Mouse (Mus musculus): ENCODE results near the gene Usp19. TPM values are rescaled to one million over a fixed set of nuclear protein-coding genes. Genes with fewer than 3 reads are reported as not detected.

Usp19 gene
- polyA plus RNA-seq, 1 experiment from 2014 or later: 77.2 TPM

- Histone ChIP-seq H3K9ac (0 out of 2 replicates have a peak overlapping the region, but pooled peaks have one; percentile 2), H3K4me1 (peaks cover 17% of the 10 kb centered on the region), H3K27ac (no peak overlapping the region; the same call in 1 of the 2 replicates), H3K36me3 (peaks cover 83% of the 10 kb centered on the region), H3K27me3 (no peaks in the 10 kb centered on the region), H3K4me2 (no peak overlapping the region), H3K4me3 (no peak overlapping the region), H3K9me3 (no peaks in the 10 kb centered on the region)
- no peak for ATAC-seq (ENCODE audit: insufficient number of reproducible peaks, insufficient read depth, low FRiP score, low TSS enrichment, low read depth)
- WGBS: 93% methylated on average over 8 of the region's 8 CpGs
These were observed 3.4 kb upstream of the Usp19 start for GRCm38 (mm10) chr9:108486973-108487530.

- H3K4me3 ChIP-seq: no peak overlapping the region
- H3K27ac ChIP-seq: no peak overlapping the region
- H3K27me3 ChIP-seq: no peaks in the 10 kb centered on the region
- ATAC-seq (ENCODE audit: insufficient number of reproducible peaks, insufficient read depth, low FRiP score, low TSS enrichment, low read depth): no peak
- H3K36me3 ChIP-seq: peaks cover 83% of the 10 kb centered on the region
- H3K4me2 ChIP-seq: no peak overlapping the region
- 95% methylated on average over 17 of the region's 17 CpGs for WGBS
- H3K9ac ChIP-seq: no peak overlapping the region
- peaks cover 23% of the 10 kb centered on the region for H3K4me1 ChIP-seq
- no peaks in the 10 kb centered on the region for H3K9me3 ChIP-seq
These were observed 2.0 kb upstream of the Usp19 start for GRCm38 (mm10) chr9:108488403-108488802.

- peaks cover 83% of the 10 kb centered on the region for H3K36me3 ChIP-seq
- H3K4me3 ChIP-seq: no peak overlapping the region
- WGBS: 95% methylated on average over 20 of the region's 20 CpGs
These were observed 1.2 kb upstream of the Usp19 start for GRCm38 (mm10) chr9:108489215-108489614.

GRCm38 (mm10) chr9:108489702-108490558 lies 472 bp upstream of the Usp19 start:
- Histone ChIP-seq H3K4me3 (peak overlapping the region; percentile 97), H3K36me3 (peaks cover 85% of the 10 kb centered on the region), H3K27me3 (no peaks in the 10 kb centered on the region), H3K4me1 (peaks cover 23% of the 10 kb centered on the region), H3K27ac (peak overlapping the region; percentile 97), H3K4me2 (peak overlapping the region; percentile 89), H3K9ac (peak overlapping the region; percentile 99), H3K9me3 (no peaks in the 10 kb centered on the region)
- WGBS: 65% methylated on average over 26 of the region's 26 CpGs
- ATAC-seq (ENCODE audit: insufficient number of reproducible peaks, insufficient read depth, low FRiP score, low TSS enrichment, low read depth): no peak

More at GRCm38 (mm10) chr9:108489215-108489614, 1.2 kb upstream of the Usp19 start:
- ATAC-seq (ENCODE audit: insufficient number of reproducible peaks, insufficient read depth, low FRiP score, low TSS enrichment, low read depth): no peak
- H3K9me3 ChIP-seq: no peaks in the 10 kb centered on the region
- no peak overlapping the region for H3K4me2 ChIP-seq
- peaks cover 23% of the 10 kb centered on the region for H3K4me1 ChIP-seq
- no peaks in the 10 kb centered on the region for H3K27me3 ChIP-seq
- peak overlapping the region; percentile 11; the same call in 1 of the 2 replicates for H3K27ac ChIP-seq
- H3K9ac ChIP-seq: 0 out of 2 replicates have a peak overlapping the region, but pooled peaks have one; percentile 99

- ATAC-seq (ENCODE audit: insufficient number of reproducible peaks, insufficient read depth, low FRiP score, low TSS enrichment, low read depth): no peak
- Histone ChIP-seq H3K9ac (peak overlapping the region; percentile 99), H3K27ac (peak overlapping the region; percentile 97), H3K4me1 (peaks cover 23% of the 10 kb centered on the region), H3K27me3 (no peaks in the 10 kb centered on the region), H3K4me2 (peak overlapping the region; percentile 89), H3K36me3 (peaks cover 85% of the 10 kb centered on the region), H3K4me3 (peak overlapping the region; percentile 97), H3K9me3 (no peaks in the 10 kb centered on the region)
- WGBS: 9% methylated on average over 12 of the region's 12 CpGs
These were observed 831 bp downstream of the Usp19 start for GRCm38 (mm10) chr9:108491286-108491580.

GRCm38 (mm10) chr9:108492043-108492750 lies 1.8 kb downstream of the Usp19 start:
- 84% methylated on average over 16 of the region's 16 CpGs for WGBS
- Histone ChIP-seq H3K4me3 (peak overlapping the region; percentile 97), H3K27me3 (no peaks in the 10 kb centered on the region), H3K9me3 (no peaks in the 10 kb centered on the region), H3K27ac (no peak overlapping the region), H3K36me3 (peaks cover 85% of the 10 kb centered on the region), H3K9ac (peak overlapping the region; percentile 99), H3K4me2 (peak overlapping the region; percentile 89), H3K4me1 (peaks cover 23% of the 10 kb centered on the region)
- ATAC-seq (ENCODE audit: insufficient number of reproducible peaks, insufficient read depth, low FRiP score, low TSS enrichment, low read depth): no peak

GRCm38 (mm10) chr9:108493246-108493645 lies 2.8 kb downstream of the Usp19 start:
- Histone ChIP-seq H3K27ac (no peak overlapping the region), H3K9ac (no peak overlapping the region), H3K4me3 (no peak overlapping the region), H3K9me3 (no peaks in the 10 kb centered on the region), H3K36me3 (peaks cover 85% of the 10 kb centered on the region), H3K4me2 (no peak overlapping the region), H3K4me1 (peaks cover 23% of the 10 kb centered on the region), H3K27me3 (no peaks in the 10 kb centered on the region)
- ATAC-seq (ENCODE audit: insufficient number of reproducible peaks, insufficient read depth, low FRiP score, low TSS enrichment, low read depth): no peak
- 95% methylated on average over 8 of the region's 8 CpGs for WGBS

GRCm38 (mm10) chr9:108494146-108494825 lies 3.9 kb downstream of the Usp19 start:
- H3K9ac ChIP-seq: no peak overlapping the region
- H3K4me1 ChIP-seq: peaks cover 23% of the 10 kb centered on the region
- no peak overlapping the region for H3K4me3 ChIP-seq
- no peak for ATAC-seq (ENCODE audit: insufficient number of reproducible peaks, insufficient read depth, low FRiP score, low TSS enrichment, low read depth)
- no peak overlapping the region for H3K4me2 ChIP-seq
- no peaks in the 10 kb centered on the region for H3K9me3 ChIP-seq
- 95% methylated on average over 19 of the region's 19 CpGs for WGBS
- H3K27me3 ChIP-seq: no peaks in the 10 kb centered on the region
- peaks cover 85% of the 10 kb centered on the region for H3K36me3 ChIP-seq
- no peak overlapping the region for H3K27ac ChIP-seq

- H3K9ac ChIP-seq: no peak overlapping the region
- no peak overlapping the region for H3K4me3 ChIP-seq
- H3K27ac ChIP-seq: no peak overlapping the region
- no peaks in the 10 kb centered on the region for H3K9me3 ChIP-seq
- H3K4me1 ChIP-seq: peaks cover 20% of the 10 kb centered on the region
- peaks cover 85% of the 10 kb centered on the region for H3K36me3 ChIP-seq
- H3K27me3 ChIP-seq: no peaks in the 10 kb centered on the region
- no peak overlapping the region for H3K4me2 ChIP-seq
- 83% methylated on average over 10 of the region's 10 CpGs for WGBS
- no peak for ATAC-seq (ENCODE audit: insufficient number of reproducible peaks, insufficient read depth, low FRiP score, low TSS enrichment, low read depth)
These were observed 4.5 kb downstream of the Usp19 start for GRCm38 (mm10) chr9:108494905-108495304.

GRCm38 (mm10) chr9:108499231-108499630 lies 8.8 kb downstream of the Usp19 start:
- no peak overlapping the region for H3K4me3 ChIP-seq
- H3K27me3 ChIP-seq: no peaks in the 10 kb centered on the region
- H3K4me1 ChIP-seq: no peaks in the 10 kb centered on the region
- WGBS: 94% methylated on average over 7 of the region's 7 CpGs
- H3K4me2 ChIP-seq: no peak overlapping the region
- no peak overlapping the region for H3K27ac ChIP-seq
- no peaks in the 10 kb centered on the region for H3K9me3 ChIP-seq
- H3K36me3 ChIP-seq: peaks cover 96% of the 10 kb centered on the region
- ATAC-seq (ENCODE audit: insufficient number of reproducible peaks, insufficient read depth, low FRiP score, low TSS enrichment, low read depth): no peak
- no peak overlapping the region for H3K9ac ChIP-seq

DNA sequence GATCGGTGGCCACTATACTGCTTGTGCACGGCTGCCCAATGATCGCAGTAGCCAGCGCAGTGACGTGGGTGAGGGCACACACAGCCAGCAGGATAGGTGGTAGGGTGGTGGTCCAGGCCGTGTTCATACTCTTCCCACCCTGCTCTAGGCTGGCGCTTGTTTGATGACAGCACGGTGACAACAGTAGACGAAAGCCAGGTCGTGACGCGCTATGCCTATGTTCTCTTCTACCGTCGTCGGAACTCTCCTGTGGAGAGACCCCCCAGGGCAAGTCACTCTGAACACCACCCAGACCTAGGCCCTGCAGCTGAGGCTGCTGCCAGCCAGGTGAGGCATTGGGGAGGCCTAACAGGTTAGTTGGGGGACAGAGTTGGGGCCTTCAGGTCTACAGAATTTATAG lies 9.5 kb downstream of the Usp19 start:
- H3K9me3 ChIP-seq: no peaks in the 10 kb centered on the region
- ATAC-seq (ENCODE audit: insufficient number of reproducible peaks, insufficient read depth, low FRiP score, low TSS enrichment, low read depth): no peak
- H3K27me3 ChIP-seq: no peaks in the 10 kb centered on the region
- 95% methylated on average over 15 of the region's 15 CpGs for WGBS
- no peak overlapping the region for H3K27ac ChIP-seq
- no peak overlapping the region for H3K4me2 ChIP-seq
- no peaks in the 10 kb centered on the region for H3K4me1 ChIP-seq
- peaks cover 88% of the 10 kb centered on the region for H3K36me3 ChIP-seq
- H3K4me3 ChIP-seq: no peak overlapping the region
- H3K9ac ChIP-seq: no peak overlapping the region

All from embryonic facial prominence, embryonic 13.5 days (tissue).